33 mouse cellular contexts compared by ENCODE assay signal in the genomic region with DNA sequence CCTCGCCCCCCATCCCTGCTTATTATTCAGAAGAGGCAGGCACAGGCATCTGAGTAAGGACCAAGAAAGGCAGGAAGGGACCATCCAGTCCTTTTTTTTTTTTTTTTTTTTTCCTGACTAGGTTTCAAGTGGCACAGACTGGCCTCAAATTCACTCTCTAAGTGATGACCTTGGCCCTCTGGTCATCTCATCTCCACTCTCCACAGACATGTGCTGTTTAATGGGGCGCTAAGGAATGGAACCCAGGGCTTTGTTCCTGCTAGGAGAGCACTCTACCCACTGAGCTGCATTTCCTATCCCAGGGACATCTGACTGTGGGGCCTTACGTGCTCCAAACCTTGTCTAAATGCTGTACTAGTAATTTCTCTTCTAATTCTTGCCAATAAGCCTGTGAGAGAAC.
"Had no signal": no experiment of that assay in that cellular context is flagged by ENCODE, and none has a peak within 500 bp of the region (broad histone marks: within the 10 kb centered on the region; RNA-seq: fewer than 3 reads in every experiment).

No protein-coding gene starts in this region.

- H3K9me3 ChIP-seq: limb, embryonic 10.5 days; limb, embryonic 12.5 days; limb, embryonic 13.5 days; limb, embryonic 15.5 days; liver, embryonic 12.5 days; liver, embryonic 13.5 days; liver, embryonic 15.5 days; lung, embryonic 15.5 days; megakaryocyte, embryonic 14.5 days; midbrain, embryonic 10.5 days; midbrain, embryonic 12.5 days; midbrain, embryonic 13.5 days; midbrain, embryonic 15.5 days; neural tube, embryonic 12.5 days; neural tube, embryonic 13.5 days had no signal

- DNase-seq: left cerebral cortex, postnatal 4 days; liver; liver, embryonic 13.5 days; liver, postnatal 0 days; lung, adult 18-20 months; lung, adult 2 months; lung, embryonic 14.5 days; lung, postnatal 10 days; lung, postnatal 14 days; lung, postnatal 36 days; lung, postnatal 4 days; midbrain, embryonic 14.5 days had no signal

- H3K4me3 ChIP-seq: limb, embryonic 10.5 days; limb, embryonic 12.5 days; limb, embryonic 13.5 days; limb, embryonic 15.5 days; liver, embryonic 12.5 days; liver, embryonic 13.5 days; liver, embryonic 15.5 days; lung, embryonic 15.5 days; megakaryocyte, embryonic 14.5 days; midbrain, embryonic 10.5 days; midbrain, embryonic 12.5 days; midbrain, embryonic 13.5 days; midbrain, embryonic 15.5 days; myocyte; neural tube, embryonic 12.5 days; neural tube, embryonic 13.5 days had no signal

- H3K27ac ChIP-seq: limb, embryonic 10.5 days; limb, embryonic 12.5 days; limb, embryonic 13.5 days; limb, embryonic 15.5 days; liver, embryonic 12.5 days; liver, embryonic 13.5 days; liver, embryonic 14.5 days; liver, embryonic 15.5 days; lung, embryonic 15.5 days; macrophage; midbrain, embryonic 10.5 days; midbrain, embryonic 12.5 days; midbrain, embryonic 13.5 days; midbrain, embryonic 15.5 days; neural tube, embryonic 12.5 days; neural tube, embryonic 13.5 days had no signal

- H3K4me2 ChIP-seq: limb, embryonic 12.5 days; limb, embryonic 13.5 days; limb, embryonic 15.5 days; liver, embryonic 11.5 days; liver, embryonic 12.5 days; liver, embryonic 13.5 days; liver, embryonic 15.5 days; lung, embryonic 14.5 days; lung, embryonic 15.5 days; midbrain, embryonic 11.5 days; midbrain, embryonic 12.5 days; midbrain, embryonic 13.5 days; midbrain, embryonic 15.5 days; neural tube, embryonic 12.5 days; neural tube, embryonic 13.5 days had no signal

- H3K36me3 ChIP-seq: limb, embryonic 10.5 days; limb, embryonic 12.5 days; limb, embryonic 13.5 days; limb, embryonic 15.5 days; liver, embryonic 12.5 days; liver, embryonic 13.5 days; liver, embryonic 15.5 days; lung, embryonic 15.5 days; midbrain, embryonic 10.5 days; midbrain, embryonic 12.5 days; midbrain, embryonic 13.5 days; midbrain, embryonic 15.5 days; neural tube, embryonic 12.5 days; neural tube, embryonic 13.5 days had no signal

- H3K4me1 ChIP-seq: limb, embryonic 15.5 days; liver, embryonic 13.5 days; liver, embryonic 15.5 days; lung, embryonic 15.5 days; midbrain, embryonic 10.5 days; midbrain, embryonic 12.5 days; midbrain, embryonic 13.5 days; midbrain, embryonic 15.5 days had no signal

- H3K9ac ChIP-seq: limb, embryonic 12.5 days; limb, embryonic 13.5 days; limb, embryonic 15.5 days; liver, embryonic 12.5 days; liver, embryonic 13.5 days; liver, embryonic 14.5 days; liver, embryonic 15.5 days; liver, postnatal 0 days; lung, embryonic 14.5 days; lung, embryonic 15.5 days; midbrain, embryonic 12.5 days; midbrain, embryonic 13.5 days; midbrain, embryonic 15.5 days; neural tube, embryonic 12.5 days; neural tube, embryonic 13.5 days had no signal

- ATAC-seq: liver, embryonic 12.5 days; liver, postnatal 0 days; lung, postnatal 0 days; midbrain, embryonic 13.5 days; midbrain, embryonic 15.5 days; midbrain, embryonic 16.5 days had no signal

- H3K27me3 ChIP-seq: limb, embryonic 12.5 days; limb, embryonic 13.5 days; limb, embryonic 15.5 days; liver, embryonic 12.5 days; liver, embryonic 13.5 days; liver, embryonic 15.5 days; lung, embryonic 15.5 days; midbrain, embryonic 12.5 days; midbrain, embryonic 13.5 days; midbrain, embryonic 15.5 days; neural tube, embryonic 12.5 days; neural tube, embryonic 13.5 days had no signal
